Mouse (Mus musculus) bone marrow, adult 2 months (tissue): ENCODE data around the gene Camta1. TPM values are rescaled to one million over a fixed set of nuclear protein-coding genes. Genes with fewer than 3 reads are reported as not detected.

Experiments
- H3K27ac ChIP-seq: fragments of 200-500 bp; 2 replicates; pipeline ENCODE4 v1.5.1; 2012; ENCODE audit warnings: low read depth, mild to moderate bottlenecking, control low read depth, inconsistent platforms, low read length; ENCODE audit not compliant: control insufficient read depth, poor library complexity, insufficient read depth
- H3K4me1 ChIP-seq: fragments of 200-500 bp; 2 replicates; pipeline ENCODE4 v1.6.1; 2011; ENCODE audit warnings: low read length; ENCODE audit not compliant: control insufficient read depth, insufficient read depth
- H3K4me3 ChIP-seq: fragments of 200-500 bp; replicated peaks from 2 replicates; pipeline ENCODE3; 2011; ENCODE audit warnings: mild to moderate bottlenecking, low read depth, low read length, control low read depth; ENCODE audit not compliant: control insufficient read depth
- CTCF ChIP-seq: fragments of 200-500 bp; IDR thresholded peaks from 2 replicates; pipeline ENCODE4 v1.5.1; 2011; ENCODE audit warnings: low read length, control low read depth; ENCODE audit not compliant: control insufficient read depth, insufficient read depth
- POLR2A ChIP-seq: fragments of 200-500 bp; IDR thresholded peaks from 2 replicates; pipeline ENCODE4 v1.6.1; 2011; ENCODE audit warnings: low read depth, mild to moderate bottlenecking, control low read depth, low read length, borderline replicate concordance; ENCODE audit not compliant: control insufficient read depth
- WGBS: fragments of 180-500 bp; shearing (Covaris S2); methylation state at CpG from one replicate; pipeline ENCODE4 v1.1.7; 2018; 5-methylcytosine and 5-hydroxymethylcytosine counted together
- polyA plus RNA-seq: library from polyadenylated mRNA; stranded (reverse); fragments of >200 nt; gene quantifications from 2 replicates; pipeline ENCODE4 v1.2.4, GENCODE M21; 2011; ENCODE audit warnings: low replicate concordance; ENCODE audit not compliant: missing spikeins, insufficient read depth, insufficient read length

The Camta1 gene
- polyA plus RNA-seq, 1 experiment, result 26.6 TPM

- Histone ChIP-seq H3K27ac (no peak overlapping the region), H3K4me1 (no peaks in the 10 kb centered on the region), H3K4me3 (no peak overlapping the region)
- WGBS, result 11% methylated on average over 13 of the region's 13 CpGs
- no peak for TF ChIP-seq POLR2A
- TF ChIP-seq CTCF, result peak; percentile 78
These were observed 720.3 kb downstream of the Camta1 start for GRCm38 (mm10) chr4:151141196-151141880.

DNA sequence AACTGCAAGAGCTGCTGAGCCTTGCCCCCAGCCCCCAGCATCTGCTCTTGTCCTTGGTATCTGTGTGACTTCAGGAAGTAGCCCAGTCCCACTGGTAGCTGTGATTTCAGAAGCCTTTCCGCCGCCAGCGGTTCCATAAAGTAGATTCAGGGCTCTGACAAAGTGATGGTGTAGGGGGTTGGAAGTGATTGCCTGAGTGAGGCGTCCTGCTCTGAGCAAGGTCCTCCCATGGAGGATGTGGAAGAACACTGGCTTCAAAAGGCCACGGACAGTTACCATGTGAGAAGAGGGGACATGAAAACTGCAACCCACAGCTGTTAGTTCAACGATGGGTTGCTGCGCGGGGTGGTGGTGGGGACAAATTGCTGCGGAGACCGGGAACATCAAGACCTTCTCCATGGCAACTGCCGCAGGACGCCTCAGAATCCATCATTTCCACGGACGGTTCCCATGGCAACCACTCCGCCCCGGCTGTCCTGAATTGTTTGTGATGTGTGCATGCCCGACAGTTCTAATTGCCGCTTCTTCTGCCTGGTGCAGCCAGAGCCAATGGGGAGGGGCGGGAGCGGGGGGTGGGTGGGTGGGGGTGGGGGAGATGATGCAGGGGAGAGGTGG is 721.2 kb downstream of the Camta1 start:
- TF ChIP-seq CTCF (no peak), POLR2A (no peak)
- 15% methylated on average over 20 of the region's 20 CpGs for WGBS
- Histone ChIP-seq H3K27ac (no peak overlapping the region), H3K4me3 (no peak overlapping the region), H3K4me1 (no peaks in the 10 kb centered on the region)

DNA sequence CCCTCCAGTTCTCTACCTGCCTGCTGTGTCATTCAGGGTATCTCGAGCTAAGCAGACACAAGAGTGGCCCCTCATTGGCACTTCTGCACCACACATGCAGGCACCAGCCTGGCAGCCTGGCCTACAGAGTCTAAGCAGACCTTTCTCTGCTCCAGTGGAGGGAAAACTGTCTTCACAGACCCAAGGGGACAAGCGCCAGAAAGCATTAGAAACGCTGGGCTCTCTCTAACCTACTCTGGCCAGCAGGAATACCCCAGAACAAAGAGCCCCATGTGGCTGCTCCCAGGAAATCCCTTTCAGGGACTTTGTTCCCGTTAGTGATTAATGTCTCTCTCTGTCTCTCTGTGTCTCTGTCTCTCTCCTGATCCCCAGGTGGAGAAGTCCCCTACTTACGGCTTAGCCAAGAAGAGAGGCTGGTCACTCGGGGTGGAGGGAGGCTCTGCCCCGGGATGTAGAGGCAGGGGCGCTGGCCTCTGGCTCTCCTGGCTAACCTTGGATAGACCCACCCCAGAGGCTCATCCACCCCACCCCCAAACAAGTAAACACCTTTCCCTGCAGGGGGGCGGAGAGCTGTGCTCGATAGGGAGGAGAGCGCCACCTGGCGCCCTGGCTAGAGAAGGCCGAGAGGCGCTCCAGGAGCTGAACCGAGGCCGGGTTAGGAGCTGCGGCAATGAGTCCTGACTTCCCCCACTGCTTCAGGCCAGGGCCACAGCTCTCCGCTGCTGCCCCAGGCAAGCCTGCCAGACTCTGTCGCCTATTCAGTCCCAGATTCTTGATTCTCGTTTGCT is 722.4 kb downstream of the Camta1 start:
- TF ChIP-seq POLR2A, result no peak
- peak; percentile 68 for TF ChIP-seq CTCF
- Histone ChIP-seq H3K27ac (no peak overlapping the region), H3K4me1 (no peaks in the 10 kb centered on the region), H3K4me3 (no peak overlapping the region)
- 9% methylated on average over 20 of the region's 20 CpGs for WGBS

GRCm38 (mm10) chr4:151138586-151138985 is 723.1 kb downstream of the Camta1 start:
- Histone ChIP-seq H3K4me1 (no peaks in the 10 kb centered on the region), H3K27ac (no peak overlapping the region), H3K4me3 (no peak overlapping the region)
- WGBS, result 13% methylated on average over 2 of the region's 2 CpGs
- no peak for TF ChIP-seq POLR2A
- no peak for TF ChIP-seq CTCF

DNA sequence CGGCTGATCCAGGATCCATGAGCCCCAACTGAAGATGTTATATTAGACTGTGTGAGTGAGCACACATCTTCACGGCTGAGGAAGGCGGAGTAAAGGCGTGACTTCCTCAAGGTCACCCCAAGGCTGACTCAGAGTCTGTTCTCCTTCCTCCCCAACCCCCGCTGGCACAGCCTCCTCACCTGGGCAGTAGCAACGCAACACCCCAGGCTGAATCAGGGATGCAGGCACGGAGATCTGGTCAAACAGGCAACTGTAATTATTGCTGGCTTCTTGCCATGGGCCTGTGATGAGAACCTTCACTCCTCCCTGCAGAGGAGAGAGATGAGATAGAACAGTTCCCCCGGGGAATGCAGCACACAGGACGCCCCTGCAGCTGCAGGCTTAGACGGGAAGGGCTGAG is 723.5 kb downstream of the Camta1 start:
- WGBS, result 15% methylated on average over 10 of the region's 10 CpGs
- H3K4me1 ChIP-seq, result no peaks in the 10 kb centered on the region
- no peak overlapping the region for H3K27ac ChIP-seq
- TF ChIP-seq POLR2A (no peak), CTCF (no peak)
- no peak overlapping the region for H3K4me3 ChIP-seq

DNA sequence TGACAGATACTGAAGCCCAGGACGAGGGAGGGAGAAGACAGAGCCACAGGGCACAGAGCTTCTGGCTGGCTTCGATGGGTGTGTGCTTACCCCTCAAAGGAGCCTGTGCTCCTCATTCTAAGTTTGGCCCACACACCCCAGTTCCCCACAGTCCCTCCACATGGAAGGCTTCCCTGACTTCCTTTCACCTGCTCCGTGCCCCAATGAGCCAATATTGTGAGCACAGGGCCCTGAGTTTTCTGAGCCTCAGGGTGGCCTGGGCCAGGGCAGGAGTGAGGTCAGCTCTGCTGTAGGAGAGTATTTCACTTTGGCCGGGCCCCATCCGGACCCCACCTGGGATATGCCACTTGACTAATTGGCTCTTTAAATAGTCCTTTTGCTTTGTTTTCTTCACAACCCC is 724.0 kb downstream of the Camta1 start:
- no peak overlapping the region for H3K27ac ChIP-seq
- no peak overlapping the region for H3K4me3 ChIP-seq
- 70% methylated on average over 5 of the region's 5 CpGs for WGBS
- TF ChIP-seq POLR2A, result no peak
- no peak for TF ChIP-seq CTCF
- no peaks in the 10 kb centered on the region for H3K4me1 ChIP-seq

DNA sequence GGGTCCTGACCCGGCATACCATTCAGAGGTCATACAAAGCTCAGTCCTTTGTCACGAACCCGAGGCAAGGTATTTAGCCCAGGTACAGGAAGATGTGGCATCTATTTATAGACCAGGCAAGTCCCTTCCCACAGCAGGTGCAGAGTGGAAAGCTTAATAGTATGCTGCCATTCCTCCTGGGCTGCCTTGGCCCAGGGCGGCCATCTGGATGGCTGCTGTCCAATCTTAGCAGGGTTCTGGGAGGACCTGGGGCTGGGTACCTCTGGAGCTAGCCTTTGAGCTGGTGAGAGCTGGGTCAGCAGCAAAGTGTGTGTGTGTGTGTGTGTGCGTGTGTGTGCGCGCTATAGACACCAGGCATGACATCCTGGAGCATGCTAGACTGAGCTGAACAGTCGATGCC is 726.2 kb downstream of the Camta1 start:
- no peak for TF ChIP-seq CTCF
- no peak for TF ChIP-seq POLR2A
- no peak overlapping the region for H3K4me3 ChIP-seq
- WGBS, result 73% methylated on average over 8 of the region's 8 CpGs
- H3K27ac ChIP-seq, result no peak overlapping the region
- no peaks in the 10 kb centered on the region for H3K4me1 ChIP-seq

GRCm38 (mm10) chr4:151133760-151134159 is 727.9 kb downstream of the Camta1 start:
- no peak overlapping the region for H3K27ac ChIP-seq
- H3K4me1 ChIP-seq, result no peaks in the 10 kb centered on the region
- 39% methylated on average over 4 of the region's 4 CpGs for whole genome bisulfite sequencing
- no peak overlapping the region for H3K4me3 ChIP-seq
- TF ChIP-seq CTCF (no peak), POLR2A (no peak)
